Mouse (Mus musculus): ENCODE measurements around the gene Secisbp2.

Secisbp2 gene

DNA sequence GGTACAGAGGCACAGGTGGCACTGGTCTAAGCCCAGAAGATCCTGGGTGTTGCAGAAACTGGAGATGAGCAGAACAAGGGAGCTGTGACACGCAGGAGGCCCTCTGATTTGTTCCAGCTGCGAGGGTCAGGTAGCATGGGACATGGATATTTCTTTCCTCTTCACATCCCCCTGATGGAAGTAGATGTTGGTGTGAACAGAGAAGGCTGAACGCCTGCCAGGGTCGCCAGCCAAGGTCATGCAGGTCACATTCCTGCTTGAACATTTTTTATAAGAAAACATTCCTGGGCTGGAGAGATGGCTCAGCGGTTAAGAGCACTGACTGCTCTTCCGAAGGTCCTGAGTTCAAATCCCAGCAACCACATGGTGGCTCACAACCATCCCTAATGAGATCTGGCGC, 75.9 kb downstream of the Secisbp2 start:
- in situ Hi-C loops (cut with MboI, MseI) = no loop called here

DNA sequence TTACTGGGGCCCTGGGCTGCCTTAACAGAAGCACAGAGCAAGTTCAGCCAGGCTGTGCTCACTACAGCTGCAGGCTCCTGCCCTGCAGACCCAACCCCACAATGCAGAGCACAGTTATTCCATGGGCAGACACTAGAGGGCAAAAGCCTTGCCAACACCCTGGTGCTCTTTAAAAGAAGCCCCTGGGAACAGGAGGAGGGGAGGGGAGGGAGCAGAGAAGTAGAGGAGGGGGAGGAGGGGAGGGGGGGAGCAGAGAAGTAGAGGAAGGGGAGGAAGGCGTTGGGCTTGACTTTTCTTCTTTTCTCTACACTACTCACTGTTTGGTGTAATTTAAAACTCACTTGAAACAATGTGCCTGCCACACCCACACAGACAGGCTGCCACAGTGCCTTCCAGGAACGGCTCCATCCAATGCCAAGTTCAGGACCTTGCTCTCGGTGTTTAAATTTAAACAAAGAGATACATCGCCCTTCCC, 78.4 kb downstream of the Secisbp2 start:
- in situ Hi-C loops (cut with MboI, MseI) = no loop called here

DNA sequence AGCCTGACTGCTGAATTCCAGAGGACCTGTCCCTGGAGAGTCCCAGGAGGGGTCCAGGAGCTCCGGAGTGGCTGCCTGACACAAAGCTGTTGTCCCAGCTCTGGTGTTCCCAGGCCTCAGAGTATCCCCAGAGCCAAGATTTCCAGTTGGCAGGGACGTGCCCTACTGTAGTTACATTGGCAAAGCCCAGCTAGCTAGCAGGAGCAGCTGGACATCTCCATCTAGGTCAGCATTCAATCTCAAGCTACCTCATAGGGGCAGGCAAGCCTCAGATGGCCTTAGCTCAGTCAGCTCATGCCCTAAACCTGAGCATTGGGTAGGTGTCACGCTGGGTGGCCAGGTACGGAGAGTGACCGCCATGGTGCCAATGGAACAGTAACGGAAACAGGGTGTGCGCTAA, 80.0 kb downstream of the Secisbp2 start:
- in situ Hi-C loops (cut with MboI, MseI) = no loop called here

DNA sequence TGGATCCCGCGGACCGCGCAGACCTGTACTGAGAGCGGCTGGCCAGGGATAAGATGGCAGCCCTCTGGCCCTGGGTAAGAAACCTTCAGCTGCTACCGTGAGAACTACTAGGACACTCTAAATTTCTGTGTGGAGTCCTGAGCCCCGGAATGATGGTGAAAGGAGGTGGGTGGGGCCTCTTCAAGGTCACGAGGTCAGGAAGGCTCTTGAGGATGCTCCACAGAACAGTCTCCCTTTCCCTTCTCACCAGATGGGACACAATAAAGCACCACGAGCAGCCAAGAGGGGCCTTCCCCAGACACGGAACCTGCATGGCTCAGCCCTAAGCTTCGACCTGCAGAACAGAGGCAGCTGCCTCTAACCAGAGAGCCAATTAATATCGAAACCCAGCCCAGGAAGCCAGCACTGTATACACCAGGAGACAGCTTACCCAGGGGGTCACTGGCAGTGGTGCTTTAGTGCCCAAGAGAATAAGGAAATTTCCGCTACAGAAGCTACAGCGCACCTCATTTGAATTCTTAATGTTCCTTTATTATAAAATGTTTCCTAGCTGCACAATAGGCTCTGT, 80.7 kb downstream of the Secisbp2 start:
- in situ Hi-C loops (cut with MboI, MseI) = no loop called here

Measured in T-helper 1 cell (primary cell).